Mouse (Mus musculus) hindbrain, embryonic 14.5 days (tissue): ENCODE results near the gene Serpinb6c. TPM values are rescaled to one million over a fixed set of nuclear protein-coding genes. Genes with fewer than 3 reads are reported as not detected.

ENCODE experiments used
- ATAC-seq: fragments of 200-750 bp; cut with Nextera tagmentation; 2 replicates; pipeline ENCODE4 v1.8.0; 2017; ENCODE audit warnings: moderate number of reproducible peaks, mild to moderate bottlenecking, moderate TSS enrichment, moderate library complexity; ENCODE audit not compliant: low FRiP score
- DNase-seq: peaks from one replicate; pipeline ENCODE4 v3.0.0-alpha.2; 2015; ENCODE audit warnings: low spot score
- H3K27ac ChIP-seq: fragments of 300-500 bp; sonication (generic); 2 replicates; pipeline ENCODE4 v1.5.1; 2014; ENCODE audit warnings: mild to moderate bottlenecking, moderate library complexity
- H3K27me3 ChIP-seq: fragments of 300-500 bp; sonication (generic); 2 replicates; pipeline ENCODE4 v1.6.1; 2014; ENCODE audit warnings: mild to moderate bottlenecking, low read length, mixed read lengths; ENCODE audit not compliant: control insufficient read depth, insufficient read depth
- H3K36me3 ChIP-seq: fragments of 300-500 bp; sonication (generic); replicated peaks from 2 replicates; pipeline ENCODE4 v1.6.1; 2014; ENCODE audit not compliant: control insufficient read depth, insufficient read depth
- H3K4me1 ChIP-seq: fragments of 300-500 bp; sonication (generic); replicated peaks from 2 replicates; pipeline ENCODE4 v1.6.1; 2014; ENCODE audit warnings: antibody characterized with exemption, low read length, mixed read lengths; ENCODE audit not compliant: control insufficient read depth, insufficient read depth
- H3K4me2 ChIP-seq: fragments of 300-500 bp; sonication (generic); replicated peaks from 2 replicates; pipeline ENCODE4 v1.6.1; 2014; ENCODE audit warnings: mild to moderate bottlenecking, moderate library complexity
- H3K4me3 ChIP-seq: fragments of 300-500 bp; sonication (generic); replicated peaks from 2 replicates; pipeline ENCODE4 v1.5.1; 2014; ENCODE audit warnings: mild to moderate bottlenecking, low read length
- H3K9ac ChIP-seq: fragments of 300-500 bp; sonication (generic); 2 replicates; pipeline ENCODE4 v1.6.1; 2014
- H3K9me3 ChIP-seq: fragments of 300-500 bp; sonication (generic); 2 replicates; pipeline ENCODE4 v1.6.1; 2016; ENCODE audit warnings: low read length; ENCODE audit not compliant: control insufficient read depth
- WGBS: fragments of 180-500 bp; shearing (Covaris S2); extraction: QIAGEN DNeasy Blood & Tissue Kit; methylation state at CpG from one replicate; pipeline ENCODE4 v1.1.7; 2014; 5-methylcytosine and 5-hydroxymethylcytosine counted together
- polyA plus RNA-seq: library from polyadenylated mRNA; unstranded; fragments of >200 nt; fragmentation: Nextera tagmentation; extraction: Ambion mirVana; gene quantifications from 2 replicates; pipeline ENCODE4 v1.2.1, GENCODE M21; 2014

The Serpinb6c gene
- polyA plus RNA-seq, 1 experiment from 2014 or later = 0.32 TPM

GRCm38 (mm10) chr13:33935465-33936181, 30.1 kb upstream of the Serpinb6c start:
- DNase-seq (no peak), ATAC-seq (peak; percentile 86)
- Histone ChIP-seq H3K27ac (0 out of 2 replicates have a peak overlapping the region, but pooled peaks have one; percentile 26), H3K4me3 (peak overlapping the region; percentile 63), H3K9me3 (no peaks in the 10 kb centered on the region), H3K9ac (peak overlapping the region; percentile 78), H3K27me3 (no peaks in the 10 kb centered on the region), H3K4me1 (peaks cover 11% of the 10 kb centered on the region), H3K4me2 (peak overlapping the region; percentile 92), H3K36me3 (no peaks in the 10 kb centered on the region)
- under 1% methylated on average over 44 of the region's 44 CpGs for WGBS

- H3K27me3 ChIP-seq = no peaks in the 10 kb centered on the region
- DNase-seq (no peak), ATAC-seq (no peak)
- peak overlapping the region; percentile 63; the same call in 1 of the 2 replicates for H3K4me3 ChIP-seq
- WGBS = 78% methylated on average over 6 of the region's 6 CpGs
- peak overlapping the region; percentile 92 for H3K4me2 ChIP-seq
- no peak overlapping the region for H3K27ac ChIP-seq
- peaks cover 11% of the 10 kb centered on the region for H3K4me1 ChIP-seq
- no peaks in the 10 kb centered on the region for H3K9me3 ChIP-seq
- H3K36me3 ChIP-seq = no peaks in the 10 kb centered on the region; the same call in 1 of the 2 replicates
- H3K9ac ChIP-seq = 0 out of 2 replicates have a peak overlapping the region, but pooled peaks have one; percentile 78
These were observed 29.2 kb upstream of the Serpinb6c start for GRCm38 (mm10) chr13:33934743-33935142.

DNA sequence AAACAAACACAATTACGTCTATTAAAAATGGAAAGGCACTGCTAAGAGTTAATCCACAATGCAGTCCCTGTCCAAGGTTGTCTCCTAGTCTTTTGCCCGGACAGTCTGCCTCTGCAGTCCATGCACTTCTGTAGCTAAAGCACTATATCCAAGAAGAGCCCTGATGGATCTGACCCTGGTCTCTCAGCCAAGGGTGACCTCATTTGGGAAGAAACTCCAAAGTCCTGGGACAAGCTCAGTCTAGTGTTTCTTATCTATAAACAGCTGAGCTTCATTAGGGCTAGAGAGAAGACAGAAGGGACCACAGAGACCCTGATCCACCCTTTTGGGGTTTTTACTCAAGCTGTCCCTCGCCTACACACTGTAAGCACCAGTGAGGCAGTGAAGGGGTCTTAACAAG, 25.4 kb upstream of the Serpinb6c start:
- ATAC-seq (no peak), DNase-seq (no peak)
- 93% methylated on average over 3 of the region's 3 CpGs for WGBS
- Histone ChIP-seq H3K9me3 (no peaks in the 10 kb centered on the region), H3K27ac (no peak overlapping the region), H3K4me2 (no peak overlapping the region), H3K27me3 (no peaks in the 10 kb centered on the region), H3K4me3 (no peak overlapping the region), H3K36me3 (no peaks in the 10 kb centered on the region; the same call in 1 of the 2 replicates), H3K4me1 (peaks cover 7% of the 10 kb centered on the region), H3K9ac (no peak overlapping the region)

DNA sequence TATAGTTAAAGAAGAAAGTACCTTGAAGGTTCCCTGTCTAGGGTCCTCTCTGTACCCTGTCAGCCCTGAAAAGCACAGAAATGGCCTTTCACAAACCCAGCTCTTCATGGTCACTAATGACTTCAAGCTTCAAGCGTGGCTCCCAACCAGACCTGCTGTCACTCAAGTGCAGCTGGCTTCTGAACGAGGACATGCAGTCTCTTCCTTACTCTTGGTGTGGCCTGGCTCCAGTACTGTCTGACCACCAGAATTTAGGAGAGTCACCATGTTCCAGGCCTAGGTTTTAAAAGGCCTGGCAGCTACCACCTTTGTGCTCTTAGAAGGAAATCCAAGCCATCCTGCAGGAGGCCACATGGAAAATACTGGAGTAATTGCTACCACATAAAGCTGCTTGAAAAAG, 24.8 kb upstream of the Serpinb6c start:
- Histone ChIP-seq H3K9me3 (no peaks in the 10 kb centered on the region), H3K9ac (no peak overlapping the region), H3K4me3 (no peak overlapping the region), H3K4me2 (no peak overlapping the region), H3K27ac (no peak overlapping the region), H3K27me3 (no peaks in the 10 kb centered on the region), H3K4me1 (peaks cover 4% of the 10 kb centered on the region; the same call in 1 of the 2 replicates), H3K36me3 (no peaks in the 10 kb centered on the region; the same call in 1 of the 2 replicates)
- 77% methylated on average over 2 of the region's 2 CpGs for WGBS
- ATAC-seq (no peak), DNase-seq (no peak)

- H3K27me3 ChIP-seq = no peaks in the 10 kb centered on the region
- peaks cover 23% of the 10 kb centered on the region for H3K36me3 ChIP-seq
- no peak overlapping the region for H3K4me3 ChIP-seq
- H3K4me2 ChIP-seq = no peak overlapping the region
- H3K4me1 ChIP-seq = no peaks in the 10 kb centered on the region
- WGBS = 92% methylated on average over 5 of the region's 5 CpGs
- no peak overlapping the region for H3K27ac ChIP-seq
- no peak for DNase-seq
- no peak for ATAC-seq
- H3K9me3 ChIP-seq = no peaks in the 10 kb centered on the region
- H3K9ac ChIP-seq = no peak overlapping the region
These were observed 16.2 kb upstream of the Serpinb6c start for GRCm38 (mm10) chr13:33921699-33922098.

GRCm38 (mm10) chr13:33921041-33921440, 15.5 kb upstream of the Serpinb6c start:
- Histone ChIP-seq H3K36me3 (peaks cover 27% of the 10 kb centered on the region), H3K27me3 (no peaks in the 10 kb centered on the region), H3K9me3 (no peaks in the 10 kb centered on the region), H3K4me2 (no peak overlapping the region), H3K4me3 (no peak overlapping the region), H3K9ac (no peak overlapping the region), H3K4me1 (no peaks in the 10 kb centered on the region), H3K27ac (no peak overlapping the region)
- WGBS = 86% methylated on average over 6 of the region's 6 CpGs
- ATAC-seq (no peak), DNase-seq (no peak)

- Histone ChIP-seq H3K4me3 (no peak overlapping the region), H3K9me3 (no peaks in the 10 kb centered on the region), H3K4me1 (no peaks in the 10 kb centered on the region), H3K9ac (no peak overlapping the region), H3K36me3 (no peaks in the 10 kb centered on the region), H3K27me3 (no peaks in the 10 kb centered on the region), H3K27ac (no peak overlapping the region), H3K4me2 (no peak overlapping the region)
- DNase-seq = no peak
- 83% methylated on average over 3 of the region's 3 CpGs for WGBS
- ATAC-seq = no peak
These were observed 1.3 kb upstream of the Serpinb6c start for GRCm38 (mm10) chr13:33906821-33907220.

GRCm38 (mm10) chr13:33903290-33903689, 2.2 kb downstream of the Serpinb6c start:
- Histone ChIP-seq H3K4me2 (no peak overlapping the region), H3K4me1 (no peaks in the 10 kb centered on the region), H3K36me3 (no peaks in the 10 kb centered on the region), H3K9ac (no peak overlapping the region), H3K9me3 (no peaks in the 10 kb centered on the region), H3K27me3 (no peaks in the 10 kb centered on the region), H3K27ac (no peak overlapping the region), H3K4me3 (no peak overlapping the region)
- DNase-seq = no peak
- WGBS = 94% methylated on average over 2 of the region's 2 CpGs
- ATAC-seq = no peak

DNA sequence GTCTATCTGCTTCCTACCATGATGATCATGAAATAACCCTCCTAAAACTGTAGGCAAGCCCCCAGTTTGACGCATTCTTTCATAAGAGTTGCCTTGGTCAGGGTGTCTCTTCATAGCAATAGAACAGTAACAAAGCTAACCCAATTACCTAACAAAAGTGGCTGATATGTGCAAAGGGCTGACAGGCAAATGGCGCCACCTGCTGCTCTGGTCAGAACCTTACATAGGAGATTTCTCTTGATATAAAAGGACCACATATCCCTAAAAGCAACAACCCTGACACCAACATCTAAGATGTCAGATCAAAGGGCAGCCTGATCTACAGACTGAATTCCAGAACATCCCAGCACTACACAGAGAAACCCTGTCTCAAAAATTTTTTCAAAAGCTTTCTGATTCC, 11.3 kb downstream of the Serpinb6c start:
- DNase-seq (peak; percentile 43), ATAC-seq (no peak)
- Histone ChIP-seq H3K36me3 (no peaks in the 10 kb centered on the region), H3K27ac (no peak overlapping the region), H3K9ac (no peak overlapping the region), H3K27me3 (no peaks in the 10 kb centered on the region), H3K9me3 (no peaks in the 10 kb centered on the region), H3K4me2 (no peak overlapping the region), H3K4me3 (no peak overlapping the region), H3K4me1 (no peaks in the 10 kb centered on the region)
- 46% methylated on average over 2 of the region's 2 CpGs for WGBS
